Mouse (Mus musculus): ENCODE measurements around the gene 2010111I01Rik.

DNA sequence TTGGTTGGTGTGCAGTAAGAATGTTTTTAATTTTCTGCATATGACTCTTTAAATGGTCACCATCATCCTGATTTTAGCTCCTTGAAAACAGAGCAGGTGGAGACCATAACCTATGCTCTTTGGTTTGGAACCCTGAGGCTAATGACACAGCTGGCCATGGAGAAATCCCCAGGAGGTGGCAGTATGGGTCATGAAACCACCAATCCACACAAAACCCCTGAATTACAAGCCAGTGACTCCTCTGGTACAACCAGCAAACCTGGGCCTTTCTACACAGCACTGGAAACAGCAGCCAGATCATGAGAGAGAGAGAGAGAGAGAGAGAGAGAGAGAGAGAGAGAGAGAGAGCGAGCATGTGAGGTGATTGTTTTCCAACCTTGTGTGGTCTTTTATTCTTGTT is 38.2 kb upstream of the 2010111I01Rik start:
- TF ChIP-seq CTCF (IDR thresholded peaks at IDR 0.05; ENCODE audit: control insufficient read depth, insufficient read depth, insufficient replicate concordance, low read depth, low read length) (no peak), POLR2A (IDR thresholded peaks at IDR 0.05; ENCODE audit: control insufficient read depth, low read depth, low read length) (no peak)
